In genomic region chr3:87171201-87172100, GRCm38 (mm10) we compare ENCODE assay signal across 8 mouse cellular contexts. TPM values are rescaled to one million over a fixed set of nuclear protein-coding genes. Genes with fewer than 3 reads are reported as not detected.
A peak's percentile ranks its signal among the peaks of the same experiment; 100 is the strongest.
DNase-seq lines count a peak whose midpoint lies in the region; ATAC-seq and TF ChIP-seq lines count a peak whose summit lies in the region.

No protein-coding gene starts in this region.

- no peak for ATAC-seq in lung, postnatal 0 days
- ATAC-seq in limb, embryonic 14.5 days (ENCODE audit: low FRiP score, low read depth), result no peak
- no peak for ATAC-seq in stomach, embryonic 16.5 days (ENCODE audit: insufficient read depth, low FRiP score)
- ATAC-seq in erythroblast, adult 5-6 weeks (replicated peaks; ENCODE audit: low FRiP score, poor library complexity, severe bottlenecking), result no peak

- no peaks in the 10 kb centered on the region for H3K9me3 ChIP-seq in lung, postnatal 0 days (ENCODE audit: low read length)
- no peaks in the 10 kb centered on the region for H3K9me3 ChIP-seq in limb, embryonic 14.5 days (ENCODE audit: control insufficient read depth, low read length)
- H3K9me3 ChIP-seq in stomach, embryonic 16.5 days (replicated peaks; ENCODE audit: control insufficient read depth, low read length), result no peaks in the 10 kb centered on the region

- no peak overlapping the region; the same call in 1 of the 2 replicates for H3K4me3 ChIP-seq in lung, postnatal 0 days (ENCODE audit: low read depth, low read length)
- H3K4me3 ChIP-seq in limb, embryonic 14.5 days (replicated peaks; ENCODE audit: low read length), result peak overlapping the region; percentile 77
- peak overlapping the region; percentile 71 for H3K4me3 ChIP-seq in stomach, embryonic 16.5 days (replicated peaks; ENCODE audit: low read length)

- no peak overlapping the region for H3K27ac ChIP-seq in lung, postnatal 0 days (ENCODE audit: low read length)
- peak overlapping the region; percentile 93 for H3K27ac ChIP-seq in limb, embryonic 14.5 days (replicated peaks; ENCODE audit: low read depth, low read length)
- peak overlapping the region; percentile 89 for H3K27ac ChIP-seq in stomach, embryonic 16.5 days (ENCODE audit: low read length)

- peaks cover 17% of the 10 kb centered on the region for H3K4me1 ChIP-seq in lung, postnatal 0 days (ENCODE audit: insufficient read depth, low read depth, low read length)
- H3K4me1 ChIP-seq in limb, embryonic 14.5 days (ENCODE audit: control insufficient read depth, insufficient read depth, low read length), result peaks cover 52% of the 10 kb centered on the region
- peaks cover 33% of the 10 kb centered on the region for H3K4me1 ChIP-seq in stomach, embryonic 16.5 days (ENCODE audit: control insufficient read depth, insufficient read depth, low read length)

- no peaks in the 10 kb centered on the region for H3K36me3 ChIP-seq in lung, postnatal 0 days (ENCODE audit: insufficient read depth, low read length)
- H3K36me3 ChIP-seq in limb, embryonic 14.5 days (ENCODE audit: control insufficient read depth, insufficient read depth, low read length), result peaks cover 8% of the 10 kb centered on the region
- no peaks in the 10 kb centered on the region for H3K36me3 ChIP-seq in stomach, embryonic 16.5 days (ENCODE audit: control insufficient read depth, insufficient read depth, low read length)

- TF ChIP-seq POLR2A in limb, embryonic 14.5 days (IDR thresholded peaks at IDR 0.05; ENCODE audit: borderline replicate concordance, extremely low read depth, insufficient read depth, insufficient read length), result no peak

- H3K9ac ChIP-seq in lung, postnatal 0 days (replicated peaks; ENCODE audit: low read depth), result no peak overlapping the region
- H3K9ac ChIP-seq in limb, embryonic 14.5 days (ENCODE audit: low read depth, low read length, severe bottlenecking), result peak overlapping the region; percentile 91
- H3K9ac ChIP-seq in stomach, embryonic 16.5 days (ENCODE audit: low read length), result peak overlapping the region; percentile 85

- no peak for TF ChIP-seq EP300 in lung, postnatal 0 days (IDR thresholded peaks at IDR 0.05)

- H3K27me3 ChIP-seq in lung, postnatal 0 days (replicated peaks; ENCODE audit: insufficient read depth, low read length), result no peaks in the 10 kb centered on the region
- no peaks in the 10 kb centered on the region for H3K27me3 ChIP-seq in limb, embryonic 14.5 days (ENCODE audit: control insufficient read depth, insufficient read depth, low read length)
- H3K27me3 ChIP-seq in stomach, embryonic 16.5 days (ENCODE audit: control insufficient read depth, insufficient read depth, low read length), result no peaks in the 10 kb centered on the region

- peak; percentile 43 to 48 for DNase-seq in cerebellum, postnatal 10 days
- DNase-seq in cerebellum, postnatal 36 days, result no peak
- no peak for DNase-seq in lung, postnatal 0 days (ENCODE audit: low spot score)
- DNase-seq in lung, postnatal 14 days, result no peak
- no peak for DNase-seq in limb, embryonic 14.5 days (ENCODE audit: low spot score)
- DNase-seq in adrenal gland, postnatal 14 days, result no peak

- peak overlapping the region; percentile 72 for H3K4me2 ChIP-seq in lung, postnatal 0 days (replicated peaks; ENCODE audit: low read depth, low read length)
- H3K4me2 ChIP-seq in limb, embryonic 14.5 days (replicated peaks; ENCODE audit: low read depth, low read length, severe bottlenecking), result peak overlapping the region; percentile 74
- peak overlapping the region; percentile 79 for H3K4me2 ChIP-seq in stomach, embryonic 16.5 days (ENCODE audit: low read depth, low read length)

- no peak for TF ChIP-seq CTCF in lung, postnatal 0 days (IDR thresholded peaks at IDR 0.05)

- 46% methylated on average over 12 of the region's 13 CpGs for WGBS in lung, postnatal 0 days
- 36% methylated on average over 11 of the region's 13 CpGs for WGBS in limb, embryonic 14.5 days
- WGBS in stomach, embryonic 16.5 days, result 45% methylated on average over 12 of the region's 13 CpGs

RNA-seq across cellular contexts. Expression of gene Kirrel, which starts 3.1 kb away (rescaled TPM):
- 3.5 TPM in 2 replicates for polyA plus RNA-seq in lung, postnatal 0 days (2015; fragmentation: Nextera tagmentation; extraction: Ambion mirVana)
- polyA plus RNA-seq in limb, embryonic 14.5 days (2012; rRNA removed), result 46.6 and 57.2 TPM in 2 replicates
- 11.3 and 15.8 TPM in 2 replicates for polyA plus RNA-seq in limb, embryonic 14.5 days (2014; fragmentation: Nextera tagmentation; extraction: Ambion mirVana)
- polyA plus RNA-seq in stomach, embryonic 16.5 days (2015; fragmentation: Nextera tagmentation; extraction: Ambion mirVana), result 9.6 and 11.0 TPM in 2 replicates
- total RNA-seq in erythroblast, adult 5-6 weeks (2015; ENCODE audit: low replicate concordance), result not detected in 2 replicates
- not detected in 2 replicates for total RNA-seq in erythroblast, adult 5-6 weeks (2017; ENCODE audit: low replicate concordance)
- total RNA-seq in adrenal gland, postnatal 14 days (2021), result 16.2 and 19.7 TPM in 2 replicates

Comparison
In these comparisons a context has a peak if more than half of its experiments do, and no peak if none do; other contexts are left out.
1. DNase-seq: peak in cerebellum, postnatal 10 days (2 of 2); none in cerebellum, postnatal 36 days (0 of 2), lung, postnatal 0 days (single experiment), lung, postnatal 14 days (single experiment), limb, embryonic 14.5 days (single experiment) and adrenal gland, postnatal 14 days (single experiment).
2. Peak in every context shown above with its lines, with median percentiles within 50 percentile points of each other: H3K4me2 ChIP-seq.